Mouse (Mus musculus): Measurements from ENCODE around the gene Fam57b. TPM values are rescaled to one million over a fixed set of nuclear protein-coding genes. Genes with fewer than 3 reads are reported as not detected.

Fam57b gene
- polyA plus RNA-seq, 1 experiment: 0.08 TPM

- Histone ChIP-seq H3K79me3 (ENCODE audit: low read depth) (no peaks in the 10 kb centered on the region), H3K36me3 (ENCODE audit: control insufficient read depth, insufficient read depth) (peaks cover 3% of the 10 kb centered on the region), H3K27me3 (ENCODE audit: control insufficient read depth, insufficient read depth, insufficient read length) (no peaks in the 10 kb centered on the region), H3K79me2 (ENCODE audit: control insufficient read depth, insufficient read depth) (no peaks in the 10 kb centered on the region), H3ac (ENCODE audit: control insufficient read depth, insufficient read length, low read depth) (no peak overlapping the region), H3K4me3 (ENCODE audit: insufficient read depth, poor library complexity, severe bottlenecking) (no peak overlapping the region)
- TF ChIP-seq CTCF (IDR thresholded peaks at IDR 0.05; ENCODE audit: control insufficient read depth, insufficient read depth, insufficient read length): peak; percentile 88
- no peak for TF ChIP-seq MYOG (IDR thresholded peaks at IDR 0.05; ENCODE audit: control insufficient read depth, extremely low read depth, insufficient read length)
Observed at GRCm38 (mm10) chr7:126779983-126780970, 17.2 kb upstream of the Fam57b start.

- peaks cover 3% of the 10 kb centered on the region for H3K36me3 ChIP-seq (ENCODE audit: control insufficient read depth, insufficient read depth)
- H3K4me3 ChIP-seq (ENCODE audit: insufficient read depth, poor library complexity, severe bottlenecking): no peak within 1 kb of the TSS
- H3ac ChIP-seq (ENCODE audit: control insufficient read depth, insufficient read length, low read depth): no peak within 1 kb of the TSS
- no peaks in the 10 kb centered on the region for H3K27me3 ChIP-seq (ENCODE audit: control insufficient read depth, insufficient read depth, insufficient read length)
- TF ChIP-seq USF1 (IDR thresholded peaks at IDR 0.05; ENCODE audit: low read depth) (no peak), MYOG (IDR thresholded peaks at IDR 0.05; ENCODE audit: control insufficient read depth, extremely low read depth, insufficient read length) (no peak), MYOD1 (IDR thresholded peaks at IDR 0.05; ENCODE audit: control insufficient read depth, insufficient read length, low read depth) (no peak), MAX (IDR thresholded peaks at IDR 0.05) (no peak), CTCF (IDR thresholded peaks at IDR 0.05; ENCODE audit: control insufficient read depth, insufficient read depth, insufficient read length) (no peak), FOSL1 (IDR thresholded peaks at IDR 0.05; ENCODE audit: insufficient read depth, low read length, poor library complexity, severe bottlenecking) (no peak), CEBPB (IDR thresholded peaks at IDR 0.05; ENCODE audit: low read depth) (no peak)
- H3K79me2 ChIP-seq (ENCODE audit: control insufficient read depth, insufficient read depth): no peaks in the 10 kb centered on the region
- H3K79me3 ChIP-seq (ENCODE audit: low read depth): no peaks in the 10 kb centered on the region
Observed at GRCm38 (mm10) chr7:126780971-126781635, 16.4 kb upstream of the Fam57b start, which contains the start of gene Tbx6. Gene Tbx6 (plus strand): TSS chr7:126781483.

GRCm38 (mm10) chr7:126781661-126782370 is 15.7 kb upstream of the Fam57b start:
- TF ChIP-seq FOSL1 (IDR thresholded peaks at IDR 0.05; ENCODE audit: insufficient read depth, low read length, poor library complexity, severe bottlenecking): no peak
- no peak for TF ChIP-seq CTCF (IDR thresholded peaks at IDR 0.05; ENCODE audit: control insufficient read depth, insufficient read depth, insufficient read length)
- no peak for TF ChIP-seq CEBPB (IDR thresholded peaks at IDR 0.05; ENCODE audit: low read depth)
- no peak for TF ChIP-seq MYOD1 (IDR thresholded peaks at IDR 0.05; ENCODE audit: control insufficient read depth, insufficient read length, low read depth)
- no peak for TF ChIP-seq MAX (IDR thresholded peaks at IDR 0.05)
- TF ChIP-seq MYOG (IDR thresholded peaks at IDR 0.05; ENCODE audit: control insufficient read depth, extremely low read depth, insufficient read length): no peak
- H3K27me3 ChIP-seq (ENCODE audit: control insufficient read depth, insufficient read depth, insufficient read length): no peaks in the 10 kb centered on the region
- peaks cover 4% of the 10 kb centered on the region for H3K36me3 ChIP-seq (ENCODE audit: control insufficient read depth, insufficient read depth)
- no peak overlapping the region for H3ac ChIP-seq (ENCODE audit: control insufficient read depth, insufficient read length, low read depth)
- H3K79me3 ChIP-seq (ENCODE audit: low read depth): no peaks in the 10 kb centered on the region
- H3K79me2 ChIP-seq (ENCODE audit: control insufficient read depth, insufficient read depth): no peaks in the 10 kb centered on the region
- no peak overlapping the region for H3K4me3 ChIP-seq (ENCODE audit: insufficient read depth, poor library complexity, severe bottlenecking)

DNA sequence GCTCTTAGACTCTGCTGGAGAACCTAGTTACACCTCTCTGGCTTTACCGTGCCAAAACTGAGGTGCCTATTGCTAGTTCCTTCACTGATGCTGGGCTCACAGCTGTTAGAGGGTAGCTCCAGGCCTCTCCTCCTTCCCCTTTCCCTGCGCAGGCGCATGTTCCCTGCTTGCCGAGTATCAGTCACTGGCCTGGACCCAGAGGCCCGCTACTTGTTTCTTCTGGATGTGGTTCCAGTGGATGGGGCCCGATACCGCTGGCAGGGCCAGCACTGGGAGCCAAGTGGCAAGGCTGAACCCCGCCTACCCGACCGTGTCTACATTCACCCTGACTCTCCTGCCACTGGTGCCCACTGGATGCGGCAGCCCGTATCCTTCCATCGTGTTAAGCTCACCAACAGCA is 14.8 kb upstream of the Fam57b start:
- H3K79me2 ChIP-seq (ENCODE audit: control insufficient read depth, insufficient read depth): no peaks in the 10 kb centered on the region
- no peak for TF ChIP-seq MYOD1 (IDR thresholded peaks at IDR 0.05; ENCODE audit: control insufficient read depth, insufficient read length, low read depth)
- no peak for TF ChIP-seq CEBPB (IDR thresholded peaks at IDR 0.05; ENCODE audit: low read depth)
- no peak for TF ChIP-seq USF1 (IDR thresholded peaks at IDR 0.05; ENCODE audit: low read depth)
- TF ChIP-seq MYOG (IDR thresholded peaks at IDR 0.05; ENCODE audit: control insufficient read depth, extremely low read depth, insufficient read length): no peak
- no peak for TF ChIP-seq MAX (IDR thresholded peaks at IDR 0.05)
- TF ChIP-seq CTCF (IDR thresholded peaks at IDR 0.05; ENCODE audit: control insufficient read depth, insufficient read depth, insufficient read length): no peak
- no peak for TF ChIP-seq FOSL1 (IDR thresholded peaks at IDR 0.05; ENCODE audit: insufficient read depth, low read length, poor library complexity, severe bottlenecking)
- peaks cover 11% of the 10 kb centered on the region for H3K36me3 ChIP-seq (ENCODE audit: control insufficient read depth, insufficient read depth)
- H3K27me3 ChIP-seq (ENCODE audit: control insufficient read depth, insufficient read depth, insufficient read length): no peaks in the 10 kb centered on the region
- H3K79me3 ChIP-seq (ENCODE audit: low read depth): no peaks in the 10 kb centered on the region
- H3K4me3 ChIP-seq (ENCODE audit: insufficient read depth, poor library complexity, severe bottlenecking): no peak overlapping the region
- H3ac ChIP-seq (ENCODE audit: control insufficient read depth, insufficient read length, low read depth): no peak overlapping the region

- Histone ChIP-seq H3K79me3 (ENCODE audit: low read depth) (peaks cover 5% of the 10 kb centered on the region), H3K27me3 (ENCODE audit: control insufficient read depth, insufficient read depth, insufficient read length) (no peaks in the 10 kb centered on the region), H3K79me2 (ENCODE audit: control insufficient read depth, insufficient read depth) (peaks cover 12% of the 10 kb centered on the region), H3K36me3 (ENCODE audit: control insufficient read depth, insufficient read depth) (peaks cover 29% of the 10 kb centered on the region), H3ac (ENCODE audit: control insufficient read depth, insufficient read length, low read depth) (no peak overlapping the region), H3K4me3 (ENCODE audit: insufficient read depth, poor library complexity, severe bottlenecking) (no peak overlapping the region)
- TF ChIP-seq CTCF (IDR thresholded peaks at IDR 0.05; ENCODE audit: control insufficient read depth, insufficient read depth, insufficient read length): no peak
- no peak for TF ChIP-seq CEBPB (IDR thresholded peaks at IDR 0.05; ENCODE audit: low read depth)
- TF ChIP-seq FOSL1 (IDR thresholded peaks at IDR 0.05; ENCODE audit: insufficient read depth, low read length, poor library complexity, severe bottlenecking): no peak
- TF ChIP-seq USF1 (IDR thresholded peaks at IDR 0.05; ENCODE audit: low read depth): no peak
- TF ChIP-seq MYOD1 (IDR thresholded peaks at IDR 0.05; ENCODE audit: control insufficient read depth, insufficient read length, low read depth): no peak
Observed at GRCm38 (mm10) chr7:126784469-126784868, 13.0 kb upstream of the Fam57b start.
